Mouse (Mus musculus): ENCODE measurements at regions not wholly inside any gene's neighbourhood (a gene's known extent, or its start where the extent isn't known, plus 50 kb on each side); places are given as distances from the start of the nearest gene placed in this dataset.

DNA sequence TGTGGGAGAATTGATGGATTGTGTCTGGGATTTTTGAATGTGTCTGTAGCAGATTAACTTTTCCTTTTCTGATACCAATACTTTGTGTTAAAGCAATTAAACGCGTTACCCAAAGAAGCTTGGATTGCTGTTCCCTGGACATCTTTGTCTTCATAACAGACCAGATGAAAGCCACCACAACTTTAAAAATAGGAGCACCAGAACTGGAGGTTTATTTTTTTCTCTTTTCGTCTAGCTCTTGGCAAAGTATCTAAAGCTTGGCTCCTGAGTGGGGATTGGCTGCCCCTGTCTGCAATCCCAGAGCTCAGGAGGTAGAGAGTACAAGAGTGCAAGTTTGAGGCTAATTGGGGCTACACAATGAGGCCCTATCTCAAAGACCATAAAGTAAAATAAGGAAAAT, 64.0 kb upstream of the Zbtb18 start:
- TF ChIP-seq CTCF (IDR thresholded peaks at IDR 0.05; ENCODE audit: extremely low read depth, insufficient read depth, low read length) (no peak), POLR2A (IDR thresholded peaks at IDR 0.05; ENCODE audit: extremely low read depth, insufficient read depth, low read length) (no peak)
